Mouse (Mus musculus) MN1 (cell line): ENCODE measurements around the gene Mgat4c.
A peak's percentile ranks its signal among the peaks of the same experiment; 100 is the strongest.
"Not testable (repeated sequence)": the region's sequence is repeated elsewhere in the genome, so short reads cannot be mapped to it uniquely, and the experiment has no call there.

Source experiments
- DNase-seq: peaks from one replicate; pipeline ENCODE4 v3.0.0-alpha.2; 2016; ENCODE audit warnings: low spot score

Mgat4c gene

GRCm38 (mm10) chr10:102127340-102127739, 446.1 kb downstream of the Mgat4c start:
- peak; percentile 21 for DNase-seq

- DNase-seq = no peak
These were observed 473.6 kb downstream of the Mgat4c start for GRCm38 (mm10) chr10:102154865-102155264.

- no peak for DNase-seq
These were observed 474.6 kb downstream of the Mgat4c start for GRCm38 (mm10) chr10:102155853-102156252.

- no peak for DNase-seq
These were observed 477.5 kb downstream of the Mgat4c start for GRCm38 (mm10) chr10:102158809-102159208.

GRCm38 (mm10) chr10:102184726-102185125, 503.4 kb downstream of the Mgat4c start:
- no peak for DNase-seq

- DNase-seq = no peak
These were observed 510.4 kb downstream of the Mgat4c start for GRCm38 (mm10) chr10:102191646-102192045.

GRCm38 (mm10) chr10:102196850-102197249, 515.6 kb downstream of the Mgat4c start:
- no peak for DNase-seq

- no peak for DNase-seq
These were observed 557.4 kb downstream of the Mgat4c start for GRCm38 (mm10) chr10:102238558-102239211.

GRCm38 (mm10) chr10:102243897-102244296, 562.6 kb downstream of the Mgat4c start:
- no peak for DNase-seq

- DNase-seq = no peak
These were observed 563.3 kb downstream of the Mgat4c start for GRCm38 (mm10) chr10:102244601-102245000.

- no peak for DNase-seq
These were observed 564.0 kb downstream of the Mgat4c start for GRCm38 (mm10) chr10:102245269-102245668.

GRCm38 (mm10) chr10:102308892-102309479, 627.7 kb downstream of the Mgat4c start:
- DNase-seq = no peak

GRCm38 (mm10) chr10:102365685-102366381, 684.5 kb downstream of the Mgat4c start:
- no peak for DNase-seq

- no peak for DNase-seq
These were observed 689.3 kb downstream of the Mgat4c start for GRCm38 (mm10) chr10:102370576-102370975.

GRCm38 (mm10) chr10:102372111-102372510, 690.8 kb downstream of the Mgat4c start:
- DNase-seq = no peak

- DNase-seq = no peak
These were observed 692.8 kb downstream of the Mgat4c start for GRCm38 (mm10) chr10:102374061-102374460.

GRCm38 (mm10) chr10:102377377-102377776, 696.1 kb downstream of the Mgat4c start:
- no peak for DNase-seq

- no peak for DNase-seq
These were observed 707.9 kb downstream of the Mgat4c start for GRCm38 (mm10) chr10:102389223-102389622.

- peak; percentile 19 for DNase-seq
These were observed 736.5 kb downstream of the Mgat4c start for GRCm38 (mm10) chr10:102417654-102418272.

GRCm38 (mm10) chr10:102435048-102435447, 753.8 kb downstream of the Mgat4c start:
- not testable (repeated sequence) for DNase-seq

- DNase-seq = not testable (repeated sequence)
These were observed 754.2 kb downstream of the Mgat4c start for GRCm38 (mm10) chr10:102435467-102435866.
